Mouse (Mus musculus) right cerebral cortex, postnatal 25 days (tissue): ENCODE results near the gene Cotl1.

ENCODE experiments used
- DNase-seq: peaks from one replicate; pipeline ENCODE4 v3.0.0; 2022

Cotl1 gene

GRCm38 (mm10) chr8:119838100-119838982 is 2.0 kb downstream of the Cotl1 start:
- DNase-seq, result no peak

DNA sequence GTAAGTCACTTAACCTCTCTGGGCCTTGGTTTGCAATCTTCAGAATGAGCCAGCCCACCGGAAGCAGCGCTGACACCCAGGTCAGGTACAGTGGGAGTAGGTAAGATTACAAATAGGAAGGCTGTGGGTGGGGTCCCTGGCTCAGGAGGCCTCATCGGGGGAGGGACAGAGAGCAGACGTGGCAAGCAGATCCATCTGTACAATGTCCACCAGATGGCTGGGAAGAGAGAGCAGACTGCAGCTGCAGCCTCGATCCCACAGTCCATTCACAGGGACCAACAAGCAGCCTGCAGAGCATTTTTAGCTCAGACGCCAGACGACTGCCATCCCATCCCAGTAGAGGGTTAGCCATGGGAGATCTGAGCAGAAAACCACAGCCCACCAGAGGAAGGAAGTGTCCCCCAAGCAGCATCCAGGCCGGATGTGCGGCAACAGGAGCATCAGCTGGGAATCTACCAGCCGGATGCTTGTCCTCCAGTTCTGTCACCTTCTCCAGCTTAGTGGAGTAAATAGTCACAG is 2.7 kb downstream of the Cotl1 start:
- DNase-seq, result no peak

GRCm38 (mm10) chr8:119836831-119837230 is 3.5 kb downstream of the Cotl1 start:
- DNase-seq, result no peak

DNA sequence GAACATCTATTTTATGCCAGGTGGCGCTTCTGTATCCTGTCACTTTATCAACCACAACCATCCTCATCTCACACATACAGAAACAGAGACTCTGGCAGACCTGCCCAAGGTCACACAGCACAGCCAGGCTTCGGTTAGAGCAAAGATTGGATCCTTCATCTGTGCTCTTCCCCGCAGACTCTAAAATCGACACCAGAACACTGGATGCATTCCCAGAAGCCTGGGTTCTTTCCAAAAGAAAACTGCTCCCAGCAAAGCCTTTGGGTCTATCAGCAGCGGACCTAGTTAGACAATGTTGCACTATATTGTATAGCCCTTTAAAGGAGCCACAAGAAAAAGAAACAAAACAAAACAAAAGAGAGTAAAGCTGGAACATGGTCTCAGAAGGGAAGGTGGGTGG is 5.1 kb downstream of the Cotl1 start:
- DNase-seq, result no peak

DNA sequence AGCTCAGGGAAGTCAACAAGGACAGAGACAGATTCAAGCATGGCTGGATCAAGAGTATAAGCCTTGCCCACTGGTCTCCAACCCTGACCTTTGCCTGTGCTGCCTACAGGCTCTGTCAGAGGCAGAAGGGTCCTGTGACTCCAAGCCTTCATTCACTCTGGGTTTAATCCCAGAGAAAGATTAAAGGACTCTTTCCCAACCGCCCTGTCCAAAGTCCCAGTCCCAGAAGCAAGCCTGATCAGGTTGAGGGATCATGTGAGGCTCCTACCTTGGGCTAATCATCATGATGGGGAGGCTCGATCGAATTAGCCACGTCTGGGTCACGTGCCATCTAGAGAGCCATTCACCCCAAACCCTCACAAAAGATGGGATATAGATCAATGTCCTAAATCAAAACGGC is 5.7 kb downstream of the Cotl1 start:
- DNase-seq, result no peak

DNA sequence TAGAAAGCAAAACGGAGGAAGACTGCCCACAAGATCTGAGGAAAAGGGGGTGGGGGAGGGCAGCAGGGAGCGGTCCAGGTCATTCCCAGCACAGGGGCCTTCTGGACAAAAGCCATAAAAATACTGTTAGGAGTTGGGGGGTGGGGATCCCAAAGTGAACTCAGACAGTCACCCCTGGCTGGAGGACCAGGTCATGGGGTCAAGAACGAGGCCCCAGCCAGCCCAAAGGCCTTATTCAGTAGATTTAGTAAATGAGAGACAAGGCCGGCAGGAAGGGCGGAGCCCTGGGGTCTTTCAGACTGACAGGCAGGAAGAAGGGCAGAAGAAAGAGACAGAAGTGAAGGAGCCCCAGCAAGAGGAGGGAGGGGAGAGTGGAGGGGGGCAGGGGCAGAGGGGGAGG is 7.4 kb downstream of the Cotl1 start:
- DNase-seq, result no peak

DNA sequence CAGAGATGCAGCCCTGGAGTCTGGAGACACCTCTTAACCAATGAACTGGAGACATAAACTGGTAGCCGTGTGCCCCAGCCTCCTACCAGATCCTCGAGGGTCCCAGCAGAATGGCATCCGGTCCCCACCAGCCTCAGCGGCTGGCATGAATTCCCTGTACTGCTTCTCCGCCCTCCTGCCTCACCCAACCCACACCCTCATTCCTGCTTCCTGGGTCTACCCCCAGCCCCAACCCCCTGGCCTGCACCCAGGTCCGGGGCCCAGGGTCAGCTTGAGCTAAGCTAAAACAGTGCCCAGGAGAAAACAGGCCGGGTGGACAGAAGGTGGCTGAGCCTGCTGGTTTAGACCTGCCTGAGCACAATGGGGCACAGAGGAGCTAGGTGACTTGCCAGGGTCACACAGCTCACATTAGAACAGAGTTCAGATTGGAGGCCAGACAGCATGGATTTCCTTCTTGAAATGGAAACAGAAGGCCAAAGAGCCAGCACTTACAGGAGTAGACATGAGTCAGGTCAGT is 8.2 kb downstream of the Cotl1 start:
- no peak for DNase-seq

GRCm38 (mm10) chr8:119831336-119831995 is 8.9 kb downstream of the Cotl1 start:
- no peak for DNase-seq

- no peak for DNase-seq
These were observed 9.8 kb downstream of the Cotl1 start for GRCm38 (mm10) chr8:119830589-119830988.

- no peak for DNase-seq
These were observed 10.3 kb downstream of the Cotl1 start for GRCm38 (mm10) chr8:119829870-119830580.

DNA sequence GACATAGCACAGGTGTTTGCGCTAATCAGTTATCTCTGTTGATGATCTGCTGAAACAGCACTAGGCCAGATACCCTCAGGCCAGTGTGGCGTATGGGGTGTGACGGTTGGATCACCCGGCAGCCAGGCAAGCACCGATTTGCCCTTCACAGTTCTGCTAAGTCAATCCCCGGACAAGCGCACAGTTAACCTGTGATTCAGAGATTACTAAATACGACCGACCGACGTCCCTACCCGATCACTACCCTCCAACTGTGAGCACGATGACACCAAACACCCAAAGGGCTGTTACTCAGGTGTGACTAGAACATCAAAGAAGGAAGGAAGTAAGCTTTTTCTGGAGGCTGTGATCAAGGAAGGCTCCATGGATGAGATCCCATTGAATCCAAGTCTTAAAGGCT is 10.9 kb downstream of the Cotl1 start:
- no peak for DNase-seq

- no peak for DNase-seq
These were observed 11.3 kb downstream of the Cotl1 start for GRCm38 (mm10) chr8:119829015-119829414.

DNA sequence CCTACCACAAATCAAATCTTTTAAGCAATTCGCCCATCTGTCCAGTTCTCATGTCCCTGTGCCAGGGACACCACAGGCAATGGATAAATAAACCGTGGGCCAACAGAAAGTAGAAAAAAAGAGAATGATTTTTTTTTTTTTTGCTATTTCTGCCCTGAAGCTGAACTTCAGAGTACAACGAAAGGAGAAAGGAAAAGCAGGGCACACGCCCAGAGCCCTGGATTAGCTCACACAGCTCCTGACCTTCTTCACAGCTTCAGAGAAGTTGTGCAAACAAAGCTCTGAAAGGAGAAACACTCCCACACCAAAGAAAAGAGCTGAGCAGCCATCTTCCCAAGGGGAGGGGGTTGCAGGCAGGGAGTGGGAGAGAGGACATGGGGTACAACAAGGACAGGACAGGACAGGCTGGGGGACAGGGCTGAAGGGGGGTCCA is 12.6 kb downstream of the Cotl1 start:
- no peak for DNase-seq

GRCm38 (mm10) chr8:119826982-119827381 is 13.4 kb downstream of the Cotl1 start:
- DNase-seq, result no peak

DNA sequence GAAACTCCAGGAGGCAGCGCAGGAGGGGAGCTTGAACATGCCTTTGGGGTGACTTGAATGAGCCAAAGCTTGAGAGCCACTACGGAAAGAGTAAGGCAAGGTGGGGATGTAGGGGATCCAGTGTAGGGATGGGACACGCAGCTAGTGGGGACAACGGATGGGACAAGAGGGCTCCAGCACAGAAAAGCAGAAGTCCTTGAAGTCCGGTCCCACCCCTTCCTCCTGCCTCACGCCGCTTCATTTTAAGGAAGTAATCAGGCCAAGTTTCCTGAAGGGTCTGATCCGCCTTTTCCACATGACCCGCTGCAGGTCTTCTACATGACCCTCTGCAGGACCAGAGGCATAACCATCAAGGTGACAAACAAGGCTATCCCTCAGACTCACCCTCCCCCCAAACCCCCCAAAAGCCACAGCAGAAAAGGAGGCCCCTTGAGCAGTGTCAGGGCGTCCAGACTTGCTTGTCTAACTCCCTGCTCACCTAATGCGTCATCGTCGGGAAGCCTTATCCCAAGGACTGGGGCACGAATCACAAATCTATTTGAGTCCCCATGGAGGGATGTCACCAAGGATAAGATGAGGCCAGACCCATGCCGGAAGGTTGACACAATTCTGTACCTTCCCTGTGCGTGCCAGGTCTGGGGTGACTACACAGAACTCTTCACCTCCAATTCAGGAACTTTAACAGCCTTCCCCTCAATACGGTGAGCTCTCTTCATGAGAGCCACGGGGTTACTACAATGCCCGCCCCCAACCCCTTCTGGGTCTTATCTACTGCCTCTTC is 14.2 kb downstream of the Cotl1 start:
- no peak for DNase-seq

DNA sequence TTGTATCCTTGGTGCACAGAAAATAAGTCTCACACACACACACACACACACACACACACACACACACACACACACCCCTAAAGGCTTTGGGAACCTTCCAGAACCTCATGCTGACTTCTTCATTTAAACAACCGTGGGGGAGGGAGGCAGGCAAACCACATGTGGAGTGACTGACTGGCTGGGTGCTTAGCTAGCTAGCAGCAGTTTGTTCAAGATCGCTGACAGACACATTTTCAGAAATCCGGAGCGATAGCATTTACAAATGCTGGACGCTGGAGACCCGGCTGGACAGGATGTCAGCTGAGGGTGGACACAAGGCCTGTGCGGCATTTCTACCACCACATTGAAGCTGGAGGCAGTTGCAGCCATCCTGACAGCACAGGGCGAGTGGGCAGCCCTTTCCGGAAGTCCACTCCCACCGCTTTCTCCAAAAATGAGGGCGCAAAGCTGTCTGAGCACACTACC is 15.5 kb downstream of the Cotl1 start:
- peak; percentile 46 for DNase-seq

- peak; percentile 43 for DNase-seq
These were observed 16.2 kb downstream of the Cotl1 start for GRCm38 (mm10) chr8:119824100-119824499.

- no peak for DNase-seq
These were observed 17.1 kb downstream of the Cotl1 start for GRCm38 (mm10) chr8:119823278-119823677.

DNA sequence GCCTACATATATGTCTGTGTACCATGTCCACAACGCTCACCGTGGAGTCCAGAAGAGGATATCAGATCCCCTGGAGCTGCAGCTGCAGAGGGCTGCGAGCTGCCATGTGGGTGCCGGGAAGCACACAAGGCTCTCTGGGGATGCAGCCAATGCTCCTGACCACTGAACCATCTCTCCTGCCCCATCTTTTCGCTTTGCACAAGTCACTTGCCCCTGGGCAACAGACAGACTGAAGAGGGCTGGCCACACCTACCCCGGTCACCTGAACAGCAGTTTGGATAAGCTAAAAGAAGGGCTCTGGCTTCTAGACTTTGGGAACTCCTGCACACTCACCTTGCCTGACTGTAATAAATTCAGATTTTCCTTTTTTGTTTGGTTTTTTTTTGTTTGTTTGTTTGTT is 18.7 kb downstream of the Cotl1 start:
- DNase-seq, result no peak

GRCm38 (mm10) chr8:119819976-119820375 is 20.4 kb downstream of the Cotl1 start:
- DNase-seq, result no peak

DNA sequence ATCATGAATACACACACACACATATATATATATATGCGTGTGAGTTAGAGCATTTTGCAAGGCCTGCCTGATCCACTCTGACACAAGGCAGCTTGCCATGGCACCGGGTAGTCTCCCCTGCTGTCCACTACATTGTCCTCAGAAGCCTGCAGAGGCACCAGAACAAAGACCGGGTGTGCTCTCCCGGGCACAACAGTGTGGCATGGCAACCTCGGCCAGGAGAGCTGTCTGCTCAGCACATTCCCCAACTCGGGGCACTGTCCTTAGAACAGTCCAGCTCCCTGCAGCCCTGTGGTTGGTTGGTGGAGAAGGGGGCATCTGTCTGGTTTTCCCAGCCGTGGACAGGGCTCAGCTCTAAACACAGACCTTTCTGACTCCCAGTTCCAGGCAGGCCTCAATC is 21.0 kb downstream of the Cotl1 start:
- DNase-seq, result no peak

DNA sequence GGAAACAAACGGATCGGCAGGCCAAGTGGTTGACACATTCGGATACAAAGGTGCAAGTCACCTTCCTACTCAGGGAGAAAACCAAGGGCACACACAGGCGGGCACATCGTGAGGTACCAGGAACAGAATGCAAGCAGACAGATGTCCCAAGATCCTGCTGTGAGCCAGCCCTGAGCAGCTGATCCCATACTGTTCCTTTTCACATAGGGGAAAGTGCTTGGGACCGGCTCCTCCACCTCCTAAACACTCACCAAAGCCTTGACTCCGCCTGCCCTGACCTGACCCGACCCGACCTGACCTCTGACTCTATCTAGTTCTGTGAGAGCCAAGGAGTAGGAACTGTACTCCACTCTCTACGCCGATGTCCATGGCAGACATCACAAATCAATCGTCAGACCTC is 22.9 kb downstream of the Cotl1 start:
- no peak for DNase-seq
